ENCODE assay signal across 25 mouse cellular contexts in genomic region chr8:48728833-48729690, GRCm38 (mm10).
"Had no signal": no experiment of that assay in that cellular context is flagged by ENCODE, and none has a peak within 500 bp of the region (broad histone marks: within the 10 kb centered on the region; RNA-seq: fewer than 3 reads in every experiment).

No protein-coding gene starts in this region.

- H3K9ac ChIP-seq: heart, embryonic 13.5 days; heart, embryonic 15.5 days; hindbrain, embryonic 12.5 days; hindbrain, embryonic 14.5 days; limb, embryonic 12.5 days; liver, embryonic 12.5 days; liver, embryonic 14.5 days had no signal

- H3K4me3 ChIP-seq: gastrocnemius, adult 2 months; heart, adult 2 months; heart, embryonic 13.5 days; heart, embryonic 15.5 days; hindbrain, embryonic 10.5 days; hindbrain, embryonic 12.5 days; layer of hippocampus, adult 2 months; left cerebral cortex, adult 2 months; limb, embryonic 10.5 days; limb, embryonic 12.5 days; liver, embryonic 12.5 days had no signal

- ATAC-seq: hindbrain, embryonic 16.5 days; inflammation-experienced regulatory T-cells, adult 6 months; intestine, embryonic 16.5 days; liver, embryonic 12.5 days had no signal

- H3K27me3 ChIP-seq: heart, embryonic 13.5 days; heart, embryonic 15.5 days; hindbrain, embryonic 12.5 days; limb, embryonic 12.5 days; liver, embryonic 12.5 days had no signal

- DNase-seq: gastrocnemius, adult 2 months; gastrocnemius, postnatal 10 days; gastrocnemius, postnatal 25 days; heart, adult 2 months; heart, postnatal 4 days; kidney, adult 18-20 months; kidney, adult 8-10 months; kidney, postnatal 10 days; kidney, postnatal 25 days; kidney, postnatal 4 days; liver had no signal

- H3K27ac ChIP-seq: gastrocnemius, adult 2 months; heart, adult 2 months; heart, embryonic 13.5 days; heart, embryonic 15.5 days; hindbrain, embryonic 12.5 days; hindbrain, embryonic 14.5 days; layer of hippocampus, adult 2 months; left cerebral cortex, adult 2 months; limb, embryonic 10.5 days; limb, embryonic 12.5 days; liver, embryonic 14.5 days had no signal

- H3K9me3 ChIP-seq: heart, embryonic 13.5 days; heart, embryonic 15.5 days; hindbrain, embryonic 10.5 days; hindbrain, embryonic 12.5 days; limb, embryonic 10.5 days; limb, embryonic 12.5 days; liver, embryonic 12.5 days had no signal

- H3K4me1 ChIP-seq: heart, embryonic 13.5 days; heart, embryonic 15.5 days; hindbrain, embryonic 12.5 days; limb, embryonic 12.5 days; liver, embryonic 12.5 days had no signal

- H3K4me2 ChIP-seq: heart, embryonic 13.5 days; heart, embryonic 15.5 days; hindbrain, embryonic 12.5 days; hindbrain, embryonic 14.5 days; limb, embryonic 12.5 days; liver, embryonic 12.5 days had no signal

- H3K36me3 ChIP-seq: heart, embryonic 13.5 days; heart, embryonic 15.5 days; hindbrain, embryonic 10.5 days; hindbrain, embryonic 12.5 days; limb, embryonic 10.5 days; limb, embryonic 12.5 days; liver, embryonic 12.5 days had no signal
